Mouse (Mus musculus) heart, postnatal 0 days (tissue): ENCODE results near the gene Kdm2b.

Experiments used
- CTCF ChIP-seq: IDR thresholded peaks from 2 replicates; pipeline ENCODE4 v1.5.1; 2016; ENCODE audit warnings: antibody characterized with exemption, control low read depth, low read depth
- EP300 ChIP-seq: IDR thresholded peaks from 2 replicates; pipeline ENCODE4 v1.6.1; 2016; ENCODE audit warnings: antibody characterized with exemption, low read depth

- TF ChIP-seq CTCF (no peak), EP300 (no peak)
Measured at GRCm38 (mm10) chr5:122883237-122883636, 106.4 kb downstream of the Kdm2b start.
